Mouse (Mus musculus) liver, adult (tissue): ENCODE measurements around the gene Cmah.

ENCODE experiments used
- GATA4 ChIP-seq: IDR thresholded peaks from 2 replicates; pipeline ENCODE4 v1.6.1; 2014; ENCODE audit warnings: mild to moderate bottlenecking, low read length; ENCODE audit not compliant: insufficient replicate concordance

The Cmah gene

GRCm38 (mm10) chr13:24501179-24501905 lies 174.1 kb downstream of the Cmah start:
- no peak for TF ChIP-seq GATA4

DNA sequence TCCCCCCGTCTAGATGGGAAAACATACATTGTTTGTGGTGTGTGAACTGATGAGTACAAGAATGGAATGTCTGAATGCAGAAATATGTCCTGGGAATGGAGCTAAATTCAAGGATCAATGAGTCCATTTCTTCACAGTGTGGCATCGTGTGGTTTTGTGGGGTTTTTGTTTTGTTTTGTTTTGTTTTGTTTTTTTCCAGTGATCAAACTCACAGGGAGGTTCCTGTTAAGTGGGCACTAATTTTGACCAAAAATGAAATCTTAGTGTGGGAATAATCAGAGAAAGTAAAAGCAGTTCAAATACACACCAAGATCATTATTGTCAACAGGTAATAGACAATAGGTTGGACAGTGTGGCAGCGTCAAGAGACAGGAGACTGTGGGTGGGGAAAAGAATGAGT lies 174.7 kb downstream of the Cmah start:
- no peak for TF ChIP-seq GATA4

- TF ChIP-seq GATA4: no peak
These were observed 178.6 kb downstream of the Cmah start for GRCm38 (mm10) chr13:24505812-24506211.

DNA sequence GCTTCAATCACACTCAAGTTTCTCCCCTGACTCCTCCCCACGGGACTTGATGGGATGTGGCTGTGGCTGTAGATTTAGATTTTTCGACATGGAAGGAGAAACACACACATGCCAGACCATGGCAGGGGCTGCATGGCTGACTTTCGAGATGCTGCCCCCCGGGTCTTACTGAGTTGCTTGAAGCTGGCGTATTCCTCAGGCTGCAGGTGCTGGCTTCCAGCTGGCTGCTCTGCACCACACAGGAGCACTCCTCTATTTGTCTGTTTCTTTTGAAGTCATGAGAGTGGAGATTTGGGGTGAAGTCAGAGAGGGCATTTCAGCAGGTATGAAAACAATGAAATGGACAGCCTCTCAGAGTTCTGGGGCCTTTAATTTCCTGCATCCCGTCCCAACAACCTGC lies 180.0 kb downstream of the Cmah start:
- no peak for TF ChIP-seq GATA4

DNA sequence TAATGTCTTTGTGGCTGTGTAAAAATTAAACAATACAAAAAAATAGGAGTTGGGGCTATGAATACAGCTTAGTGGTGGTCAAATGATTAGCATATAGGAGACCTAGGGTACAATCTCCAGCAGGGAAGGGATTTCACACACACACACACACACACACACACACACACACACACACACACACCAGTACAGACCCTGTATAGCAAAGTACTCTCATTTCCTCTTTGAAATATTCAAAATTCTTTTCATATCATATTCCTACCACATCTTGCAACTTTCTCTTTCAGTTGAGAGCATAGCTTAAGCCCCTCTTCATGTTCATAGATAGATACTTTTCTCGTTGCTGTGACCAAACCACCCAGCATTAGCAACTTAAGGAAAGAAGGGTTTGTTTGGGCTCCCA lies 181.7 kb downstream of the Cmah start:
- TF ChIP-seq GATA4: no peak

DNA sequence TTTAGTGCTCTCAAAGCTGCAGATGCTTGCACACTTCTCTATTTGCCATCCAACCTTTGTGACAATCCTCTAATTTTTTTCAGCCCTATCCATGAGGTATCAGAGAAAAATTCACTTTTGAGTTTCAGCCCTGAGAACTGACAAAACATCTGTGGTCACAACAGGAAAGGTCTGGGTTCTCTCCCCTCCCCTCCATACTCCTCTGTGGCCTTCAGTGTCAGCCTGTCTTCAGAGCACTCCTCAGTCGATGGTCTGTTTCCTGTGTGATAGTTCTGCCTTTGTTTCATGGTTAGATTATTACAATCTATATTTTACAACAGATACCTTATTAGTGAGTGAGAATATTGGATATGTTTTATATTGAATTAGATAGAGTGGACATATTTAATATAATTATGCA lies 184.2 kb downstream of the Cmah start:
- TF ChIP-seq GATA4: no peak

DNA sequence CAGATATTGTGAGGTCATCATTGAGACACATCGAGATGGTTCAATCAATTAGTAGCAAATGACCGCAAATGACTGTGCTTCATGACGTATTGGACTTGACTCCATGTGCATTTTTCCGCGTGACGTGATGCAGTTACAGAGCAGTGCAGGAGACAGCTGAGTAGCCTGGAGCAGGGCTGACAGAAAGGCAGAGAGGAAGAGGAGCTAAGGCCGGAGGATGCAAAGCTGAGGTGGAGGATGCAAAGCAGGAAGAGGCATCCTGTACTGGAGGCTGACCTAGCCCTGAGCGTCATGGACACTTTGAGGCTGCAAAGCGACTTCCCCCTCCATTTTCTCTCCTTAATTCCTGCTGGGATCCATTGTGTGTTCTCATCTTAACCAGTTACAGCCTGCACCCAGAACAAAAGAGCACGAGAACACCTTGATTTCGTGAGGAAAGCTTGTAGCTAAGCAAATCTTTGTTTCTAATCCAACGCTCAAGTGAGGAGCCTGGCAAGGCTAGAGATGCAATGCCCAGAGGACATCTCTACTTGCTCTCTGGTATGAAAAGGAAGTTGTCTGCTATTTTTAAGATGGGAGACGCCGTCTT lies 184.8 kb downstream of the Cmah start:
- TF ChIP-seq GATA4: no peak

DNA sequence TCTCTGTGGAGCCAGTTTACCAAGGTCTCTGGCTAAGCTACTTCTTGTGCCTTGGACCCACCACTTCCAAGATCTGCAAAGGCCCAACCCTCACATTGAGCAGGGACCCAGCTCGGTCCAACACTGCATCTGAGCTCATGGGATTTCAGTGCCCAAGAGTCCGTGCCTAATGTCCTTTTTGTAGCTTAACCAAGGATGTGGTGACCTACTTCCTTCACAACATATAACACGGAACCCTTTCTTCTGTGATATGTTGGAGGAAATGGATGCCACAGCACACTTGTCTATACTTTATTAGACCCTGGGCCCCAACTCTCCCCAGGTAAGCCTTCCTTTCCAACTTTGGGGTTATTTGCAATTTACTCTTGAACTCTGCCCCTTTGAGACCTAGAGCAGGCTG lies 186.5 kb downstream of the Cmah start:
- no peak for TF ChIP-seq GATA4

DNA sequence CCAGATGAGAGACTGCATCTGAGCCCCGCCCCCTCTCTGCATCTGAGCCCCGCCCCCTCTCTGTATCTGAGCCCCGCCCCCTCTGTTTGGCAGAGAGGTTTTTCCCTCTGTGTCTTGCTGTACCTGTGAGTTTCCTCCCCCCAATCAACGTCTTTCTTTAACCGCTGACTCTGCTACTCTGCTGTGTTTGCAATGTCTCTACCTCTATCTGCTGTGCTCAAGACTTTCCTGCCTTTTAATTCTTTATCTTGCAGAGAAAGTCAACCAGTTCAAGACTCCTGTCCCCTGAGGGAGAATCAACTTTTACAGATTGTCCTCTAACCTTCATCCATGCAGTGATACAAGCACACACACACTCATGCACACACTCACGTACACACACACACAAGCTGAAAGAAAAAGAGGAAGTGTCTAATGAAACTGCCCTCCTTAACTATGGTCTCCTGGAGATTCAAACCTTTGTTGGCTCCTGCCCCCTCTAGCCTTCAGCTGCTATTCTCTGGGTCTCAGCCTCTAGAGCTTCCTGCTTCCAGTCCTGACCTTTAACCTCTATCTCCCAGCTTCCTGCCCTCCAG lies 188.0 kb downstream of the Cmah start:
- no peak for TF ChIP-seq GATA4

GRCm38 (mm10) chr13:24517757-24518156 lies 190.6 kb downstream of the Cmah start:
- no peak for TF ChIP-seq GATA4

DNA sequence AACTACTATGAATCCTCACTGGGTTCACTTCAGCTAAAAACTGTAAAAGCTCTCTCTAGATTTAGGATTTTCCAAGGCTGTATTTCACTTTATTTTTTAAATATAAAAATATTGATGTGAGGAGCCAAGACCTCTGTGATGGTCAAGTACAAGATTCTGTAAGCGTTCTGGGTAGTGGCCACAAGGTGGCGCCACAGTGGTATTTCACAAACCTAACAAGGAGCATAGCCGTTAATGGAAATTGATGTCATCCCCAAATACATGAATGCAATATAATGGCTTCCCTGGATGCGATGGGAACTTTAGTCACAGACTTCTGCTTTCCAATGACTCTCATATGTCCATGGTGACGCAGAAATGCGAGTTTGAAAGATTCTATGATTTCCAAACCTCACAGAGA lies 191.7 kb downstream of the Cmah start:
- no peak for TF ChIP-seq GATA4

DNA sequence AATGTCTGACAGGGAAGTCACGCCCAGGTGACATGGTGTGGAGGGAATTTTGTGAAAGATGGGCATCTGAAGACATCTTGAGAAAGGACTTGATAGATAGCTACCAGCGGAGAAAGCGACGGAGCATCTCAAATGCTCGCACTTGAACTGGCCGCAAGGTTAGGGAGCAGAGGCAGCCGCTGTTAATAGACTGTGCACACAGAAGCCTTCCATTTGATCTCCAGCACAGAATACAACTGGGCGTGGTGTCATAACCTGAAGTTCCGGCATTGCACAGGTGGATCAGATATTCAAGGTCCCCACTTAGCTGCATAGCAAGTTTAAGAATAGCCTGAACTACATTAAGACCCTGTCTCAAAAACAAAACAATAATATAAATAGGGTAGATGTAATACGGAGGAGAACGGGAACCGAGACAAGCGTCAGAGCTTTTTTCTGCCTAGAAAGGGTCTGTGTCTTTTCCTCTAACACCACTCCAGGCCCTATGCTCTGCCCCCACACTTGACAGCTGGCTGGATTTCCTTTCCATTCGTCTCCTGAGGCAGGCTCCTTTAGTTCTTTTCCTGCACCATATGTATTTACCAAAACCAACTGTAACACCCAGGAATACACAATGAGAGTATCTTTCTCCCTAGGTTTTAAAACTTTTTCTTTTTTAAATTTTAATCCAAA lies 192.9 kb downstream of the Cmah start:
- TF ChIP-seq GATA4: no peak

DNA sequence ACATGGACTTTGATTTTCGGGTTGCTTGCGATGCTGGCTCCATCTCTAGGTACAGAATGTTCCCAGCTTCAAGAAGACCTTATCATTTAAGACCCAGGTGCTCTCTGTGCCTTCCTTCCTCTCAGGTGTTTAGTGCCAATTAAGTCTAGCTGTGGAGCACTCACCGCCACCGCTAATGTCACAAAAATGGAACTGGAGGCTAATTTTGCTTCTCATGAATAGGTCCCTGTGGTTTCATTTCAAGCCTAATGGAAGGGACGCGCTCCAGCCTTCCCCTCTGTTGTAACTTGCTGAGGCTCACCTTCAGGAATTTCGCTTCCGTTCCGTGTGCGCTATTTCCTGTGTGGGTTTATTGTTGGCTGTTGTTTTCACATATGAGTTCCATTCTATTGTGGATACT lies 193.6 kb downstream of the Cmah start:
- no peak for TF ChIP-seq GATA4

DNA sequence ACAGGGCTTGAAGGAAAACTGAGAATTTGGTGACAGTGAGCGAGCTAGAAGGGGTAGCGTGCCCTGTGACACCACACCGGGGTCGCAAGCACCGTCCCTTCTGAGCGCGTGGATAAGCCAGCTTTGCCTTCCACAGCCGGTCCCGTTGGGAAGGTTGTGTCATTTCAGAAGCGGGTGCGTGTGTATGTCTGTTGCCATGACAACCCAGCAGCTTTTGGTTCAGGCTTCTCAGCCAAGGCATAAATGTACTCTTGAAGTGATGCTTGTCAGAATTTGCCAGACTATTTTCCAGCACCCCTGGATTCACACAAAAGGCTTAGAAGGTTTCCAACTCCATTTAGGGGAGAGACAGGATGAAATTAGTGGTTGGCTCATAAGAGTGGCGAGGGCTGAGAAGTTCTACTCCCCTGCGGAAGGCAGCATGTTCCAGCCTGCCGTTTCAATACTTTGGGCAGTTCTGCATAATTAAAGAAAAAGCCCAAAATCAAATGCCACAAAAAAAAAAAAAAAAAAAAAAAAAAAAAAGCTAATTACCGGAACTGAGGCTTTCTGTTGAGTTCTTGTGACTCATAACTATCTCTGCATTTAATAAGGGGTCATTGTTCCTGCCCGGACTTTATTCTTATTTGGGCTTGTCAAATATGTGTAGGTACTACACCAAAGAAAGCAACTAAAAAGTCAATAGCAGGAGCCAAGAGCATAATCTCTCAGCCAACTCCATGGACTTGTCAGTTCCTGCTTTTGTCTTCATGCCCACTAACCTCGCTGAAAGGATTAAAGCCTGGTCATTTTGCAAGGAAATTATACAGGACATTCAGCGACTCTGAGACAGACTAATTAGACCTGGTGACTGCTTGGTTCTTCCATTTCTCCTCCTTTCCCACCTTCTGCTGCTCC lies 194.5 kb downstream of the Cmah start:
- no peak for TF ChIP-seq GATA4

- no peak for TF ChIP-seq GATA4
These were observed 195.2 kb downstream of the Cmah start for GRCm38 (mm10) chr13:24522343-24522837.
